Mouse (Mus musculus) neural tube, embryonic 11.5 days (tissue): Measurements from ENCODE around the gene Vmn2r27. TPM values are rescaled to one million over a fixed set of nuclear protein-coding genes. Genes with fewer than 3 reads are reported as not detected.
A peak's percentile ranks its signal among the peaks of the same experiment; 100 is the strongest.

Experiments used
- ATAC-seq: fragments of 200-750 bp; cut with Nextera tagmentation; 2 replicates; pipeline ENCODE4 v1.8.0; 2017; ENCODE audit warnings: moderate number of reproducible peaks, mild to moderate bottlenecking, moderate TSS enrichment, moderate library complexity; ENCODE audit not compliant: insufficient read depth, low FRiP score, low TSS enrichment
- DNase-seq: peaks from one replicate; pipeline ENCODE4 v3.0.0-alpha.2; 2015; ENCODE audit warnings: low spot score
- H3K27ac ChIP-seq: fragments of 300-500 bp; sonication (generic); 2 replicates; pipeline ENCODE4 v1.5.1; 2014; ENCODE audit warnings: low read depth, mild to moderate bottlenecking, low read length
- H3K27me3 ChIP-seq: fragments of 300-500 bp; sonication (generic); 2 replicates; pipeline ENCODE4 v1.6.1; 2014; ENCODE audit warnings: mild to moderate bottlenecking, low read length, mixed read lengths; ENCODE audit not compliant: control insufficient read depth, insufficient read depth
- H3K36me3 ChIP-seq: fragments of 300-500 bp; sonication (generic); 2 replicates; pipeline ENCODE4 v1.6.1; 2014; ENCODE audit warnings: mild to moderate bottlenecking, low read length, moderate library complexity, mixed read lengths; ENCODE audit not compliant: control insufficient read depth, insufficient read depth
- H3K4me1 ChIP-seq: fragments of 300-500 bp; sonication (generic); 2 replicates; pipeline ENCODE4 v1.6.1; 2014; ENCODE audit warnings: low read length, mixed read lengths; ENCODE audit not compliant: control insufficient read depth, insufficient read depth
- H3K4me2 ChIP-seq: fragments of 300-500 bp; sonication (generic); 2 replicates; pipeline ENCODE4 v1.6.1; 2014; ENCODE audit warnings: low read depth, mild to moderate bottlenecking, moderate library complexity
- H3K4me3 ChIP-seq: fragments of 300-500 bp; sonication (generic); 2 replicates; pipeline ENCODE4 v1.5.1; 2014; ENCODE audit warnings: low read depth, low read length
- H3K9ac ChIP-seq: fragments of 300-500 bp; sonication (generic); 2 replicates; pipeline ENCODE4 v1.6.1; 2014; ENCODE audit warnings: mild to moderate bottlenecking, low read length
- H3K9me3 ChIP-seq: fragments of 300-500 bp; sonication (generic); 2 replicates; pipeline ENCODE4 v1.6.1; 2016; ENCODE audit warnings: low read length; ENCODE audit not compliant: control insufficient read depth
- WGBS: fragments of 180-500 bp; shearing (Covaris S2); extraction: QIAGEN DNeasy Blood & Tissue Kit; methylation state at CpG from one replicate; pipeline ENCODE4 v1.1.7; 2014; 5-methylcytosine and 5-hydroxymethylcytosine counted together
- polyA plus RNA-seq: library from polyadenylated mRNA; unstranded; fragments of >200 nt; fragmentation: Nextera tagmentation; extraction: Ambion mirVana; gene quantifications from 2 replicates; pipeline ENCODE4 v1.2.1, GENCODE M21; 2014

Gene Vmn2r27
- polyA plus RNA-seq = not detected in 2 replicates

DNA sequence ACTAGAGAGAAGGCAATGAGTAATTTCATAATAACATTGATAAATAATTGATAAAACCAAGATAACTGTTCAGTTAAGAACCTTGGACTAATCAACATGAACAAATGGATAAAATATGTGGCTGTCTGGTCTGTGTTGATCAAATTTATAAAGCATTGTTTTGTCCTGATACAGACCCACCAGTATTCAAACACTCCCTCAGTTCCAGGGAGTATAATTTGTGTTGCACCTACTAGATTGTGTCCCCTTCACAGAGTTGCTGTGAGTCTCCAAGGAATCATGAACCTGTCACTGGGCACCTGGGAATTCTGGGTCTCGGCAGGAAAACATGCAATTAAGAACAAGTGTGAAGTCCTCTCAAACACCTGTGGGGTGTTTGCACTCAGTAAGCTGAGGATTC, at the start of gene Vmn2r27:
Vmn2r27 (minus strand) TSS at position 101 of the 400 bp plus-strand sequence.
- H3K4me2 ChIP-seq = no peak within 1 kb of the TSS
- no peak within 1 kb of the TSS for H3K27ac ChIP-seq
- no peak within 1 kb of the TSS for H3K9ac ChIP-seq
- ATAC-seq (no peak), DNase-seq (no peak)
- H3K4me3 ChIP-seq = no peak within 1 kb of the TSS
- H3K9me3 ChIP-seq = no peaks in the 10 kb centered on the region
- WGBS = 68% methylated on average over 1 of the region's 1 CpGs
- no peaks in the 10 kb centered on the region for H3K4me1 ChIP-seq
- H3K36me3 ChIP-seq = no peaks in the 10 kb centered on the region
- no peaks in the 10 kb centered on the region for H3K27me3 ChIP-seq

DNA sequence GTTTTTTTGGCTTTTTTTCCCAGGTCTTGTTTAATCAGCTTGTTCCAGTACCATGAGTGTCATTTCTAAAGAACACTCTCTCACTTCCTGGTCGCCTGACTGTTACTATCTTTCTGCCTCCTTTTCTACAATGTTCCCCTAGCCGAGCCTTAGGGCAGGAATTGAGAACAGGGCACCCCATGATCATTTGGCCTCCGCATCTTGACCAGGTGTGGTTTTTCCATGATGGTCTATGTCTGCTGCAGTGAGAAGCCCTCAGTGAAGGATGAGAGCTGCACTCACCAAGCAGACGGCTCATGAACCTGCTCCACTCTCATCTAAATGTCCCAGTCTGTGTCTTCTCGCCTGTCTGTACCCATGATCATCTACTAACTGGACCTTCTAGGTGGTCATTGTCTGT, 46.6 kb upstream of the Vmn2r27 start:
- Histone ChIP-seq H3K4me2 (no peak overlapping the region), H3K4me1 (no peaks in the 10 kb centered on the region), H3K27me3 (no peaks in the 10 kb centered on the region), H3K27ac (no peak overlapping the region), H3K4me3 (no peak overlapping the region), H3K36me3 (no peaks in the 10 kb centered on the region), H3K9me3 (no peaks in the 10 kb centered on the region), H3K9ac (no peak overlapping the region)
- 87% methylated on average over 5 of the region's 5 CpGs for WGBS
- DNase-seq (no peak), ATAC-seq (no peak)

DNA sequence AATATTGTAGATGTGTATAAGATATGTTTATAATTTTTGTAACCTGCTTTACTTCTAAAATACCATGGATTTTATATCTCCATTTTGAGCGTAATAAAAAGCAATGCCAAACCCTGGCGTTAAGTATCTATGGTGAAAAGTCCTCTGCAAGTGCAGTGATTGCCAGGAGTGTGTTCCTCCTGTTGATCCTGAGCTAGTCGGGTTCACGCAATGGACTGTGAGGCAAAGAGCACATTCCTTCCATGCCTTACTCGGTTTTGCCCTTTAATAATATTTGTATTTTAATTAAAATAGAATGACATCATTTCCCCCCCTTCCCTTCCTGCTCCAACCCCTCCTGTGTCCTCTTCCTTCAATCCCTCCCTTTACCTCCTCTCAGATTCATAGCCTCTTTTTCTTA, 46.0 kb upstream of the Vmn2r27 start:
- no peak overlapping the region for H3K27ac ChIP-seq
- no peak overlapping the region for H3K9ac ChIP-seq
- H3K27me3 ChIP-seq = no peaks in the 10 kb centered on the region
- no peak overlapping the region for H3K4me2 ChIP-seq
- DNase-seq (no peak), ATAC-seq (no peak)
- H3K36me3 ChIP-seq = no peaks in the 10 kb centered on the region
- 88% methylated on average over 5 of the region's 5 CpGs for WGBS
- no peak overlapping the region for H3K4me3 ChIP-seq
- H3K4me1 ChIP-seq = no peaks in the 10 kb centered on the region
- H3K9me3 ChIP-seq = no peaks in the 10 kb centered on the region

DNA sequence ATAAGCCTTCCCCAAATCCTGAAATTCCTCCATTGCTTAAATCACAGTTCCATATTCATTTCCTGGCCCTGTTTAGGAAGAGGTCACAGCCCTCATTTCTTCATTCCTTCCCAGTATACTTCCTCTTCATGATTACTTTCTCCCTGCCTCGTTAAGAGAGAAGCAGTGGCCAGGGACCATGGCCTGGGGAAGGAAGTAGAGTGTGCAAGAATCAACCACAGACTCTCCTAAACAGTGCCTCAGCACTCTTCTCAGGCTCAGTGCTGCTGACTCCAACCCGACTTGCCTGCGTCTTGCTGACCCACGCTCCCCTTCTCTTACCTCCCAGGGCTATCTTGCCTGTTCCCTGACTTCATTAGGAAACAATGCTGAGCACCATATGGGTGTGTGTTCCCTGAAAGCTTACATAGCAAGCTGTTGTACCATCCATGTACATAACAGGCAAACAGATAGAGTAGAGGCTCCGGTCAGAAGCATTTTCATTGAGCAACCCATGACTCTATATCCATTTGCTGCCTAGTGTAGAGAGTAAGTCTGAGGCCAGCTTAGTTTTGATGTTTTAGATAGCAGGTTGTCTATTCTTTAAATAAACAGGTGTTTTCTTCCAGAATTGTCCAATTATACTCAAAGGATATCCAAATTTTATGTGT, 41.7 kb upstream of the Vmn2r27 start:
- Histone ChIP-seq H3K4me3 (no peak overlapping the region), H3K27ac (no peak overlapping the region), H3K4me2 (no peak overlapping the region), H3K9ac (no peak overlapping the region), H3K4me1 (no peaks in the 10 kb centered on the region), H3K36me3 (no peaks in the 10 kb centered on the region), H3K9me3 (no peaks in the 10 kb centered on the region), H3K27me3 (no peaks in the 10 kb centered on the region)
- DNase-seq = no peak
- WGBS = 90% methylated on average over 5 of the region's 5 CpGs
- no peak for ATAC-seq

DNA sequence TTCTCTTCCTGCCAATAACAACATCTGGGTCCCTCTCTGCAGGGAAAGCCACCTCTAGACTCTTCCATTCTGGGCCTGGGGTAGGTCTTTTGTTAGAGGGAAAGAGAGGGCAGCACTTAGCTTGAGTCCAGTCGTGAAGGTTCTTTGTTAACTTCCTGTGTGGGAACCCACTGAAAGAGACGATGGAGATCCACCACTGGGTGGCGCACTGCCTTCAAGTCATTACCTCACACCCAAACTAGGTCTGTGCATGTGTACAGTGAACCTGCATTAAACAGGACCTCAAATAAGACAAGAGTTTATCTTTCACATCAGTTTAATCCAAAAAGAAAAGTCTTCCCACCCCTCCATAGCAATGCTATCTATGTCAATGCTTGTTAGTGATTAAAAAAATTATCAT, 31.0 kb upstream of the Vmn2r27 start:
- no peaks in the 10 kb centered on the region for H3K9me3 ChIP-seq
- no peaks in the 10 kb centered on the region for H3K36me3 ChIP-seq
- no peak overlapping the region for H3K27ac ChIP-seq
- H3K4me1 ChIP-seq = no peaks in the 10 kb centered on the region
- no peak overlapping the region for H3K4me3 ChIP-seq
- 4% methylated on average over 3 of the region's 3 CpGs for WGBS
- no peaks in the 10 kb centered on the region for H3K27me3 ChIP-seq
- peak; percentile 39; the same call in 1 of the 2 replicates for ATAC-seq
- no peak overlapping the region for H3K4me2 ChIP-seq
- H3K9ac ChIP-seq = no peak overlapping the region
- peak; percentile 72 for DNase-seq

DNA sequence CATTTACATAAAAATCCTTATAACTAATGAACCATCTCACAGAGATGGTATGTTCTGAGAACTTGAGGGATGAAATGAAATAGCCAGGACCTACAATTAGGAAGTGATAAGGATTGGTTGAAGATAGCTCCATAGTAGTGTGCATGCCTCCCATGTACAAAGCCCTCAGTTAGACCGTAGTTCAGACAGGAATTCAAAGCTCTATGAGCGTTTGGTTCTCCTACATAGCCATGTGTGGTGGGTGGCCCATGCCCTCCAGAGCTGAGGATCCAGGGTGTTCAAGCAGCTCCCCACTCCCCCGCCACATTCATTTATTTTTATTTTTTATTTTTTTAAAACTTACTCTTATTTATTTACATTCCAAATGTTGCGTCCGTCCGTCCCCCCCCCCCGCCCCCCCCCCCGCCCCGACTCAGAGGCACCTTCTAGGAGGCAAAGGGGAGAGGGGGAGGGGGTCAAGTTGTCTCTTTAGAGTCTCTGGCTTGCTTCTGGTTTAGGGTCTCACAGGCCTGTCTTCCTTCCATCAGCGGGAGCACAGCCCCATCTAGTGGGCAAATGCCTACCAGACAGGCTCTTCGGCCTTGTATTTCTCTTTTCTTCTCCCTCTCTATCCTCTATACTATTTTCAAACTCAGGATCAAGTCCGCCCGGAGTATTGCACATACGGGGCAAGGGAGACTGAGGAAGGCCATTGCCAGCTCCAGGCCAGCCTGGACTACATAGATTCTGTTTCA, 28.7 kb upstream of the Vmn2r27 start:
- 30% methylated on average over 11 of the region's 14 CpGs for WGBS
- no peaks in the 10 kb centered on the region for H3K27me3 ChIP-seq
- no peak overlapping the region for H3K9ac ChIP-seq
- ATAC-seq = peak; percentile 75; the same call in 1 of the 2 replicates
- H3K4me3 ChIP-seq = no peak overlapping the region
- no peaks in the 10 kb centered on the region for H3K36me3 ChIP-seq
- no peak overlapping the region for H3K27ac ChIP-seq
- H3K4me2 ChIP-seq = no peak overlapping the region
- DNase-seq = peak; percentile 82
- H3K4me1 ChIP-seq = no peaks in the 10 kb centered on the region
- no peaks in the 10 kb centered on the region for H3K9me3 ChIP-seq

DNA sequence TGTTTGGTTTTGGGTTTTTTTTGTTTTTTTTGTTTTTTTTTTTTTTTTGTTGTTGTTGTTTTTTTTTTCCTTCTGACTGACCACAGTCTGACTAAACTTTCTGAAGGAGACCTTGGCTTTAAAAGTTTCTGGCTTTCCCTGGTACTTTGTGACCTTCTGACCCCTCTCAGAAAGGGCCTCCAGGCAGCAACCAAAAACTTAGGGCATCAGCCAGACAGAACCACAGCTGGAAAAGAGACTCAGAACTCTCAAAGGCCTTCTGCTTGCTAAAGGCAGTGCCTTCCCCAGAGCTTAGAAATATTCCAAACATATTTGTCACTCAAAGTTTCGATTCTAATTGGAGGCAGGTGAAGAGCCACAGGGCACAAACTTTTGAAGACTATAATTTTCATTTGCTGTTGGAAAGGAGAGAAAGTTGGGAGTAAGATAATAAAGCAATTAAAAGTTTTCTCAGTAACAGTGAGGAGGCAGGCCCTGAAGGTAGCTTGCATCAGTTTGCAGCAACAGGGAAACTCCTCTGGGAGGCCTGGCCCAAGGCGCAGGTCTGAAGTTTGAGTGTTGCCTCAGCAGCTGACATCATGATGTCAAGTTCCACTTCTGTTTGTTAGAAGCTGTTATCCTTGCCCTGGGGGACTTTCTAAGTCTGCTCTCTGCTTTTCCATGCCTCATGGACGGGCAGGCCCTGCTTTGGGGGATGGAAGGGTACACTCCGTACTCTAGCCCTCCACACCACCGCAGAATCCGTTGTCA, 24.2 kb upstream of the Vmn2r27 start:
- Histone ChIP-seq H3K36me3 (no peaks in the 10 kb centered on the region), H3K9ac (no peak overlapping the region), H3K4me3 (no peak overlapping the region), H3K4me1 (no peaks in the 10 kb centered on the region), H3K27me3 (no peaks in the 10 kb centered on the region), H3K27ac (no peak overlapping the region), H3K4me2 (no peak overlapping the region), H3K9me3 (no peaks in the 10 kb centered on the region)
- no peak for DNase-seq
- no peak for ATAC-seq
- WGBS = 68% methylated on average over 6 of the region's 6 CpGs

DNA sequence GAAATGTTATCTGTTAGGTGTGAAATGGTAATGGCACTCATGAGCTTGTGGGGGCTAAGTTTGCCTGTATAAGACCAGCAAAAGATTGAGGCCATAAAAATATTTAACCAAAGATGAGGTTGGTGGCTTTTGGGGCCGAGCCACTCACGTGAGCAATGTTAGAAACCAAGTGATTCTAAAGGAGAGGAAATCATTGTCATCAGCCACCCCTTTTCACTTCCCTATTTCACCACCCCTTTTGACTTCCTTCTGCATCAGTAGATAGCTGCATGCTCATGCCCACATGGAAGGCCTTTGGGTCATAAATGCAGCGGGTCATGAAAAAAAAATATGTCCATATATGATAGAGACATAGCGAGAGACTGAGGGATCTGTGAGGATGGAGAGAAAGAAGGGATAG, 29.5 kb downstream of the Vmn2r27 start:
- DNase-seq = no peak
- Histone ChIP-seq H3K9ac (no peak overlapping the region), H3K4me2 (no peak overlapping the region), H3K36me3 (no peaks in the 10 kb centered on the region), H3K4me3 (no peak overlapping the region), H3K4me1 (no peaks in the 10 kb centered on the region), H3K27ac (no peak overlapping the region), H3K27me3 (no peaks in the 10 kb centered on the region), H3K9me3 (no peaks in the 10 kb centered on the region)
- no peak for ATAC-seq
- WGBS = 86% methylated on average over 4 of the region's 4 CpGs
